Mouse (Mus musculus): ENCODE results near the gene Camk1d. TPM values are rescaled to one million over a fixed set of nuclear protein-coding genes. Genes with fewer than 3 reads are reported as not detected.
"Not testable (repeated sequence)": the region's sequence is repeated elsewhere in the genome, so short reads cannot be mapped to it uniquely, and the experiment has no call there.

Camk1d gene
- polyA plus RNA-seq, 1 experiment from 2014 or later = 7.6 TPM

- Histone ChIP-seq H3K4me2 (no peak overlapping the region), H3K9ac (replicated peaks) (no peak overlapping the region), H3K27ac (replicated peaks) (peak overlapping the region; percentile 37; the same call in 1 of the 2 replicates), H3K36me3 (no peaks in the 10 kb centered on the region), H3K27me3 (replicated peaks) (no peaks in the 10 kb centered on the region), H3K4me3 (replicated peaks) (no peak overlapping the region), H3K4me1 (peaks cover 21% of the 10 kb centered on the region), H3K9me3 (replicated peaks) (no peaks in the 10 kb centered on the region)
- WGBS = 61% methylated on average over 12 of the region's 12 CpGs
- no peak for ATAC-seq (ENCODE audit: low FRiP score)
Measured at GRCm38 (mm10) chr2:5381712-5382710, 332.3 kb downstream of the Camk1d start.

- Histone ChIP-seq H3K36me3 (no peaks in the 10 kb centered on the region), H3K9ac (replicated peaks) (no peak overlapping the region), H3K27ac (replicated peaks) (no peak overlapping the region), H3K4me3 (replicated peaks) (no peak overlapping the region), H3K4me1 (peaks cover 24% of the 10 kb centered on the region), H3K27me3 (replicated peaks) (no peaks in the 10 kb centered on the region), H3K4me2 (no peak overlapping the region), H3K9me3 (replicated peaks) (no peaks in the 10 kb centered on the region)
- no peak for ATAC-seq (ENCODE audit: low FRiP score)
- WGBS = 84% methylated on average over 7 of the region's 7 CpGs
Measured at GRCm38 (mm10) chr2:5380973-5381372, 333.3 kb downstream of the Camk1d start.

GRCm38 (mm10) chr2:5378922-5379321 is 335.4 kb downstream of the Camk1d start:
- H3K27me3 ChIP-seq (replicated peaks); H3K36me3 ChIP-seq; H3K4me2 ChIP-seq; H3K9ac ChIP-seq (replicated peaks); ATAC-seq (ENCODE audit: low FRiP score); H3K27ac ChIP-seq (replicated peaks); H3K9me3 ChIP-seq (replicated peaks); H3K4me3 ChIP-seq (replicated peaks): not testable (repeated sequence)
- 39% methylated on average over 18 of the region's 18 CpGs for WGBS
- H3K4me1 ChIP-seq = peaks cover 24% of the 10 kb centered on the region

GRCm38 (mm10) chr2:5378066-5378672 is 336.1 kb downstream of the Camk1d start:
- no peak overlapping the region for H3K4me2 ChIP-seq
- H3K27ac ChIP-seq (replicated peaks) = peak overlapping the region; percentile 56; the same call in 1 of the 2 replicates
- H3K36me3 ChIP-seq = no peaks in the 10 kb centered on the region
- no peaks in the 10 kb centered on the region for H3K9me3 ChIP-seq (replicated peaks)
- 33% methylated on average over 6 of the region's 6 CpGs for WGBS
- H3K9ac ChIP-seq (replicated peaks) = no peak overlapping the region
- no peak overlapping the region for H3K4me3 ChIP-seq (replicated peaks)
- H3K27me3 ChIP-seq (replicated peaks) = no peaks in the 10 kb centered on the region
- H3K4me1 ChIP-seq = peaks cover 24% of the 10 kb centered on the region
- 0 out of 2 replicates have a peak, but pooled peaks have one; percentile 17 for ATAC-seq (ENCODE audit: low FRiP score)

- 69% methylated on average over 6 of the region's 6 CpGs for WGBS
- peaks cover 11% of the 10 kb centered on the region for H3K4me1 ChIP-seq
- H3K9ac ChIP-seq (replicated peaks) = no peak overlapping the region
- no peaks in the 10 kb centered on the region for H3K9me3 ChIP-seq (replicated peaks)
- no peak for ATAC-seq (ENCODE audit: low FRiP score)
- H3K4me3 ChIP-seq (replicated peaks) = no peak overlapping the region
- no peaks in the 10 kb centered on the region for H3K27me3 ChIP-seq (replicated peaks)
- no peak overlapping the region for H3K4me2 ChIP-seq
- H3K27ac ChIP-seq (replicated peaks) = no peak overlapping the region
- no peaks in the 10 kb centered on the region for H3K36me3 ChIP-seq
Measured at GRCm38 (mm10) chr2:5372886-5373429, 341.4 kb downstream of the Camk1d start.

GRCm38 (mm10) chr2:5371316-5371715 is 343.0 kb downstream of the Camk1d start:
- no peak overlapping the region for H3K27ac ChIP-seq (replicated peaks)
- ATAC-seq (ENCODE audit: low FRiP score) = no peak
- H3K36me3 ChIP-seq = no peaks in the 10 kb centered on the region
- H3K4me1 ChIP-seq = no peaks in the 10 kb centered on the region
- WGBS = 83% methylated on average over 3 of the region's 3 CpGs
- no peaks in the 10 kb centered on the region for H3K9me3 ChIP-seq (replicated peaks)
- no peaks in the 10 kb centered on the region for H3K27me3 ChIP-seq (replicated peaks)
- H3K4me3 ChIP-seq (replicated peaks) = no peak overlapping the region
- H3K4me2 ChIP-seq = no peak overlapping the region
- H3K9ac ChIP-seq (replicated peaks) = no peak overlapping the region

- Histone ChIP-seq H3K27me3 (replicated peaks) (no peaks in the 10 kb centered on the region), H3K4me2 (no peak overlapping the region), H3K9me3 (replicated peaks) (no peaks in the 10 kb centered on the region), H3K27ac (replicated peaks) (no peak overlapping the region), H3K36me3 (no peaks in the 10 kb centered on the region), H3K9ac (replicated peaks) (no peak overlapping the region), H3K4me3 (replicated peaks) (no peak overlapping the region), H3K4me1 (no peaks in the 10 kb centered on the region)
- WGBS = 66% methylated on average over 3 of the region's 3 CpGs
- no peak for ATAC-seq (ENCODE audit: low FRiP score)
Measured at GRCm38 (mm10) chr2:5370591-5370990, 343.7 kb downstream of the Camk1d start.

- no peaks in the 10 kb centered on the region for H3K36me3 ChIP-seq
- ATAC-seq (ENCODE audit: low FRiP score) = no peak
- H3K27ac ChIP-seq (replicated peaks) = no peak overlapping the region
- no peaks in the 10 kb centered on the region for H3K27me3 ChIP-seq (replicated peaks)
- no peak overlapping the region for H3K9ac ChIP-seq (replicated peaks)
- H3K9me3 ChIP-seq (replicated peaks) = no peaks in the 10 kb centered on the region
- H3K4me1 ChIP-seq = no peaks in the 10 kb centered on the region
- 63% methylated on average over 5 of the region's 5 CpGs for WGBS
- H3K4me3 ChIP-seq (replicated peaks) = no peak overlapping the region
- no peak overlapping the region for H3K4me2 ChIP-seq
Measured at GRCm38 (mm10) chr2:5363836-5364235, 350.5 kb downstream of the Camk1d start.

GRCm38 (mm10) chr2:5358049-5358448 is 356.3 kb downstream of the Camk1d start:
- no peaks in the 10 kb centered on the region for H3K4me1 ChIP-seq
- no peak for ATAC-seq (ENCODE audit: low FRiP score)
- H3K9ac ChIP-seq (replicated peaks) = no peak overlapping the region
- H3K4me2 ChIP-seq = no peak overlapping the region
- WGBS = 91% methylated on average over 5 of the region's 5 CpGs
- no peaks in the 10 kb centered on the region for H3K27me3 ChIP-seq (replicated peaks)
- H3K27ac ChIP-seq (replicated peaks) = no peak overlapping the region
- no peak overlapping the region for H3K4me3 ChIP-seq (replicated peaks)
- H3K9me3 ChIP-seq (replicated peaks) = no peaks in the 10 kb centered on the region
- H3K36me3 ChIP-seq = no peaks in the 10 kb centered on the region

GRCm38 (mm10) chr2:5357056-5357455 is 357.3 kb downstream of the Camk1d start:
- Histone ChIP-seq H3K27ac (replicated peaks) (no peak overlapping the region), H3K4me1 (no peaks in the 10 kb centered on the region), H3K9me3 (replicated peaks) (no peaks in the 10 kb centered on the region), H3K9ac (replicated peaks) (no peak overlapping the region), H3K4me3 (replicated peaks) (no peak overlapping the region), H3K36me3 (no peaks in the 10 kb centered on the region), H3K4me2 (no peak overlapping the region), H3K27me3 (replicated peaks) (no peaks in the 10 kb centered on the region)
- ATAC-seq (ENCODE audit: low FRiP score) = no peak
- WGBS = 41% methylated on average over 4 of the region's 4 CpGs

- Histone ChIP-seq H3K27ac (replicated peaks) (no peak overlapping the region), H3K4me1 (no peaks in the 10 kb centered on the region), H3K9me3 (replicated peaks) (no peaks in the 10 kb centered on the region), H3K27me3 (replicated peaks) (no peaks in the 10 kb centered on the region), H3K4me2 (no peak overlapping the region), H3K36me3 (no peaks in the 10 kb centered on the region), H3K9ac (replicated peaks) (no peak overlapping the region), H3K4me3 (replicated peaks) (no peak overlapping the region)
- 84% methylated on average over 13 of the region's 13 CpGs for WGBS
- no peak for ATAC-seq (ENCODE audit: low FRiP score)
Measured at GRCm38 (mm10) chr2:5352821-5353522, 361.3 kb downstream of the Camk1d start.

Measured in neural tube, embryonic 15.5 days (tissue).